Mouse (Mus musculus): ENCODE measurements around the gene Ccp110.

GRCm38 (mm10) chr7:118744766-118745165 lies 32.4 kb downstream of the Ccp110 start:
- TF ChIP-seq POLR2A (IDR thresholded peaks at IDR 0.05; ENCODE audit: borderline replicate concordance, extremely low read depth, insufficient read depth, insufficient read length, poor library complexity, severe bottlenecking) = no peak
- no peak for TF ChIP-seq CTCF (IDR thresholded peaks at IDR 0.05; ENCODE audit: borderline replicate concordance, extremely low read depth, insufficient read depth, insufficient read length)
